24 mouse cellular contexts compared by ENCODE assay signal in the genomic region with DNA sequence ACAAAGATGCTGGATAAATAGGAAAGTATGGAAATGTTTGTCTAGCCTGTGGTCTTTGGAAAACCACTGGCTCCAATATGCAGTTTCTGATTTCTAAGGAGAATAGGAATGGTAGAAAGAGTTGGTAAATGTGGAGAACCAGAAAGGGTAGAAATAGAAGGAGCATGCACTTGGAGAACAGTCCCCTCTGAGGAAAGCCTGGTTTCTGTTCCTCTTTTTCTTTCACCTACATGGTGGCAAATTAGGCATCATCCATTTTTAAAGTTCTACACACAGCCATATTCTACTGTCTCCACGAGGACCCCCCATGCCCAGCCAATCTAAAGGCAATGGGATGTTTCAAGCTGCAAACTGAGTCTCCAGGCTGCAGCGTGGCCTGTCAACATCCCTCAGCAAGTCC.
"Had no signal": no experiment of that assay in that cellular context is flagged by ENCODE, and none has a peak within 500 bp of the region (broad histone marks: within the 10 kb centered on the region; RNA-seq: fewer than 3 reads in every experiment).

No protein-coding gene starts in this region.

- ATAC-seq: hindbrain, postnatal 0 days; intestine, embryonic 16.5 days; liver, embryonic 12.5 days had no signal

- H3K9me3 ChIP-seq: heart, embryonic 13.5 days; heart, embryonic 15.5 days; hindbrain, embryonic 13.5 days; hindbrain, embryonic 15.5 days; limb, embryonic 13.5 days; limb, embryonic 15.5 days; liver, embryonic 12.5 days had no signal

- H3K27me3 ChIP-seq: heart, embryonic 15.5 days; hindbrain, embryonic 13.5 days; hindbrain, embryonic 15.5 days; limb, embryonic 13.5 days; limb, embryonic 15.5 days had no signal

- H3K4me2 ChIP-seq: heart, embryonic 11.5 days; heart, embryonic 13.5 days; heart, embryonic 15.5 days; hindbrain, embryonic 13.5 days; hindbrain, embryonic 15.5 days; limb, embryonic 13.5 days; limb, embryonic 15.5 days; liver, embryonic 12.5 days had no signal

- H3K4me1 ChIP-seq: heart, embryonic 15.5 days; hindbrain, embryonic 15.5 days; liver, embryonic 12.5 days had no signal

- DNase-seq: gastrocnemius, adult 2 months; gastrocnemius, postnatal 10 days; gastrocnemius, postnatal 25 days; heart, adult 18-20 months; heart, postnatal 14 days; heart, postnatal 36 days; kidney, adult 11 months; kidney, adult 2 months; kidney, adult 9 months; kidney, postnatal 10 days; kidney, postnatal 25 days; layer of hippocampus, adult 9-11 months; layer of hippocampus, postnatal 36 days; left cerebral cortex, postnatal 4 days had no signal

- H3K27ac ChIP-seq: gastrocnemius, adult 2 months; heart, embryonic 13.5 days; heart, embryonic 15.5 days; hindbrain, embryonic 13.5 days; hindbrain, embryonic 15.5 days; hindbrain, postnatal 0 days; limb, embryonic 13.5 days; limb, embryonic 15.5 days; liver, embryonic 12.5 days had no signal

- H3K9ac ChIP-seq: heart, embryonic 13.5 days; heart, embryonic 15.5 days; hindbrain, embryonic 13.5 days; hindbrain, embryonic 15.5 days; limb, embryonic 13.5 days; limb, embryonic 15.5 days; liver, embryonic 12.5 days had no signal

- H3K4me3 ChIP-seq: gastrocnemius, adult 2 months; heart, embryonic 13.5 days; heart, embryonic 15.5 days; hindbrain, embryonic 13.5 days; hindbrain, embryonic 15.5 days; limb, embryonic 13.5 days; limb, embryonic 15.5 days; liver, embryonic 12.5 days had no signal

- H3K36me3 ChIP-seq: heart, embryonic 13.5 days; heart, embryonic 15.5 days; hindbrain, embryonic 13.5 days; hindbrain, embryonic 15.5 days; limb, embryonic 13.5 days; limb, embryonic 15.5 days; liver, embryonic 12.5 days had no signal
